Mouse (Mus musculus) spleen, postnatal 0 days (tissue): ENCODE results near the gene 2410002F23Rik. TPM values are rescaled to one million over a fixed set of nuclear protein-coding genes. Genes with fewer than 3 reads are reported as not detected.

ENCODE experiments used
- polyA plus RNA-seq: library from polyadenylated mRNA; unstranded; fragments of >200 nt; fragmentation: Nextera tagmentation; extraction: Ambion mirVana; gene quantifications from 2 replicates; pipeline ENCODE4 v1.2.1, GENCODE M21; 2015

The 2410002F23Rik gene
- polyA plus RNA-seq = 47.8 and 54.6 TPM in 2 replicates

DNA sequence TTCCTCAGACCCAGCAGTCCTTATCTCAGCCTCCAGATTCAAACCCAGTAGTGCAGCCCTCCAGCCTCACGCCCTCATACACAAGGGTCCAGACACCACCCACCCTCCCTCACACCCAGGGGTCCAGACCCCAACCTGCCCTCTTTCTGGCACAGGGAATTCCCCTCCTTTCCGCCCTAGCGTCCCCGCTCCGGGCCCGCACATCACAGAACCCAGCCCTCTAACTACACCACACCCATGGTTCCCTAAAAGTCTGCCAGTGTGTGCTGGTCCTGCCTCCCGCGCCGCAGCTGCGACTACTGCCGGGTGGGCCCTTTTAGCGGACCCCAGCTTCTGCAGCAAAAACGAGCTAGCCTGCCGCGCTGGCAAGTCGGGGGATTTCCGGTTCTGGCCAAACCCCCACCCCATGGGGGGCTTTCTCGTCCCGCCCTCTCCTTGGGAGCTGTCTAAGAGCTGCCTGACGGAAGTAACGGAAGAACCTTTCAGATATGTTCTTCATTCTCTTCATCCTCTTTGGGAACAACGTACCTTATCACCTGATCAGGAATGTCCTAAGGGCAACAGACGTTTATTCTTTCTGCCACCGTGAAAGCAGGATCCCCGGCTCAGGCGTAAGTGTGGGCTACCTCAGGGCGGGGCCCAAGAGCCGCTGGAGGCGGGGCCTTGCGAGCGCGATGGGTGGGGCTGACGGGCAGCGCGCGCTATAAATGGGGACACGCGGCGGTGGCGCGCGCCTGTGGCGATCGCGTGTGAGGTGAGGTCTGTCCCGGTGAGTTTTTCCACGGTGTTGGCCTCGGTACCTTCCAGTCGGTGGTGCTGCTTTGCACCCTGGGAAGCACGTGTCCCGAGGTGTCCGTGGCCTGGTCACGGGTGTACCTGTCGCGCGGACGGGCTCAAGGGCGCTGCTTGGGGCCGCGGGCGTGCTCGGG lies at the start of gene 2410002F23Rik, which contains the start of gene 1700028J19Rik:
2410002F23Rik (plus strand) TSS at position 668 of the 929 bp plus-strand sequence.
1700028J19Rik (minus strand) TSS at position 641 of the 929 bp plus-strand sequence.

DNA sequence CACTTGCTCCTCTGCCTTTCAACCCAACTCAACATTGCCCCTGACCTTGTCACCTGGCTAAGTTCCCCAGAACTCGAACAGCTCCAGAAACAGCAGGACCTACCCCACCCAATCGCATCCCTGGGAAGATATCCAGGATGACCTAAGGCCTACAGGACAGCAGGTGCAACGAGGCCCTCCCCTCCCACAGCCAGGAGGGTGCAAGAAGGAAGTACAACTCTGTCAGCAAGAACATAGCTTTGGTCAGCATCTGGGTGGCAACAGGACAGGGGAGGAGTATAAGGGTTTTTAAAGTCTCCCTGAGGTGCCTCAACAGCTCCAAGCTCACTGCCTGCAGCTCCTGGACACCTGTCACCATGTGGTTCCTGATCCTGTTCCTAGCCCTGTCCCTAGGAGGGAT lies 48.6 kb upstream of the 2410002F23Rik start, which contains the start of gene Klk1b3:
Klk1b3 (plus strand) TSS at position 301 of the 400 bp plus-strand sequence.

DNA sequence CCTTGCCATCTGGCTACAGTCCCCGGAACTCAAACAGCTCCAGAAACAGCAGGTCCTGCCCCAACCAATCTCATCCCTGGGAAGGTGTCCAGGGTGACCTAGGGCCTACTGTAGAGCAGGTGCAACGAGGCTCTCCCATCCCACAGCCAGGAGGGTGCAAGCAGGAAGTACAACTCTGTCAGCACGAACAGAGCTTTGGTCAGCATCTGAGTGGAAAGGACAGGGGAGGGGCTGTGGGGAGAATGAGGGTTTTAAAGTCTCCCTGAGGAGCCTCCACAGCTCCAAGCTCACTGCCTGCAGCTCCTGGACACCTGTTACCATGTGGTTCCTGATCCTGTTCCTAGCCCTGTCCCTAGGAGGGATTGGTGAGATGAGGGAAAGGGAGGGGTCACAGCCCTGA lies 39.4 kb upstream of the 2410002F23Rik start, which contains the start of gene Klk1b4:
Klk1b4 (plus strand) TSS at position 301 of the 400 bp plus-strand sequence.

GRCm38 (mm10) chr7:44215645-44216044 lies 30.9 kb upstream of the 2410002F23Rik start, which contains the start of gene Klk1b5:
Gene Klk1b5, plus strand, starts transcription at chr7:44215945.

DNA sequence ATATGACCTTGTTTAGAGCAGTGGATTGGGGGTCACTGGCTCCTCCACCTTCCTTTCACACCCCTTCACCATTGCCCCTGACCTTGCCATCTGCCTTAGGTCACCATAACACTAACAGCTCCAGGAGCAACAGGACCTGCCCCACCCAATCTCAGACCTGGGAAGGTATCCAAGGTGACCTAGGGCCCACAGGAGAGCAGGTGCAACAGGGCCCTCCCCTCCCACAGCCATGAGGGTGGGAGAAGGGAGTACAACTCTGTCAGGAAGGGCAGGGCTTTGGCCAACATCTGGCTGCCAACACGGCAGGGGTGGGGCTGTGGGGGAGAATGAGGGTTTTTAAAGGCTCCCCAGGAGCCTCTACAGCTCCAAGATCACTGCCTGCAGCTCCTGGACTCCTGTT lies 21.4 kb upstream of the 2410002F23Rik start, which contains the start of gene Klk1:
Klk1 (plus strand) TSS at position 285 of the 400 bp plus-strand sequence.

GRCm38 (mm10) chr7:44235909-44236308 lies 10.6 kb upstream of the 2410002F23Rik start, which contains the start of gene Gm36864:
Gene Gm36864, plus strand, starts transcription at chr7:44236177.

GRCm38 (mm10) chr7:44257278-44257677 lies 10.8 kb downstream of the 2410002F23Rik start, which contains the start of gene Acp4:
Gene Acp4, minus strand, starts transcription at chr7:44257378.

DNA sequence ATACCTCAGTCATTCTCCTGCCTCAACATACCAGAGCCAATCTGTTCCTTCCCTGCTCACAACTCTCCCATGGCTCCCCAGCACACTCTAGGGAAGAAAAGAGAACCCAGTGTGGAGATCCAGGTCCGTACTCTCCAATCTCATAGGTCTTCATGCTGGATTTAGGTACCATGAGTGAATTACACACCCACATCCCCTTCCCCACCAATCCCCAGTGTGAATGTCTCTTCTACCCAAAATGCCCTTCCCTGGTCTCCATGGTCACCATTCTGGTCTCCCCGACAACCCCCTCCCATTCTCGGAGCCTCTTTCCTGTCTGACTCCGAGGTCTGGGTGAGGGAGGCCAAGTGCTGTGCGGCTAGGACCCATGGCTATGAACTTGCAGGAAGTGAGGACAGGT lies 14.6 kb downstream of the 2410002F23Rik start, which contains the start of gene Gm15517:
Gm15517 (plus strand) TSS at position 301 of the 400 bp plus-strand sequence.

Other genes starting within 250 kb of the 2410002F23Rik start
- not detected in 2 replicates for gene Klk1b26, start 234.6 kb upstream of the 2410002F23Rik start, polyA plus RNA-seq
- gene Klk1b27, start 194.4 kb upstream of the 2410002F23Rik start, polyA plus RNA-seq = not detected in 2 replicates
- gene Klk1b21, start 144.4 kb upstream of the 2410002F23Rik start, polyA plus RNA-seq = not detected in 2 replicates
- gene Klk1b22, start 134.0 kb upstream of the 2410002F23Rik start, polyA plus RNA-seq = not detected in 2 replicates
- gene Klk1b16, start 110.0 kb upstream of the 2410002F23Rik start, polyA plus RNA-seq = not detected in 2 replicates
- gene Klk1b24, start 58.5 kb upstream of the 2410002F23Rik start, polyA plus RNA-seq = not detected in 2 replicates
- gene Klk1b3, start 48.5 kb upstream of the 2410002F23Rik start, polyA plus RNA-seq = not detected in 2 replicates
- not detected in 2 replicates for gene Klk1b4, start 39.3 kb upstream of the 2410002F23Rik start, polyA plus RNA-seq
- gene Klk1b5, start 30.8 kb upstream of the 2410002F23Rik start, polyA plus RNA-seq = not detected in 2 replicates
- 3.1 and 6.4 TPM in 2 replicates for gene Klk1, start 21.4 kb upstream of the 2410002F23Rik start, polyA plus RNA-seq
- not detected in 2 replicates for gene Gm36864, start 10.5 kb upstream of the 2410002F23Rik start, polyA plus RNA-seq
- 0.97 and 1.3 TPM in 2 replicates for gene 1700028J19Rik, start within 50 bp of the 2410002F23Rik start, polyA plus RNA-seq
- gene Acp4, start 10.7 kb downstream of the 2410002F23Rik start, polyA plus RNA-seq = not detected in 2 replicates
- not detected in 2 replicates for gene Gm15517, start 14.7 kb downstream of the 2410002F23Rik start, polyA plus RNA-seq
- gene Clec11a, start 60.2 kb downstream of the 2410002F23Rik start, polyA plus RNA-seq = 2.0 and 3.4 TPM in 2 replicates
- 0.16 and 0.18 TPM in 2 replicates for gene Shank1, start 63.5 kb downstream of the 2410002F23Rik start, polyA plus RNA-seq
- 0.12 and 0.17 TPM in 2 replicates for gene Syt3, start 137.4 kb downstream of the 2410002F23Rik start, polyA plus RNA-seq
- 0.18 and 0.63 TPM in 2 replicates for gene 1700008O03Rik, start 139.1 kb downstream of the 2410002F23Rik start, polyA plus RNA-seq
- gene Lrrc4b, start 182.3 kb downstream of the 2410002F23Rik start, polyA plus RNA-seq = 0.06 and 0.17 TPM in 2 replicates
- gene Aspdh, start 218.7 kb downstream of the 2410002F23Rik start, polyA plus RNA-seq = not detected in 2 replicates
- gene Josd2, start 221.3 kb downstream of the 2410002F23Rik start, polyA plus RNA-seq = 113 and 125 TPM in 2 replicates
- 49.2 and 53.7 TPM in 2 replicates for gene Emc10, start 249.8 kb downstream of the 2410002F23Rik start, polyA plus RNA-seq
- gene Fam71e1, start 249.9 kb downstream of the 2410002F23Rik start, polyA plus RNA-seq = 4.0 and 5.3 TPM in 2 replicates